Mouse (Mus musculus): ENCODE measurements around the gene Myocos. TPM values are rescaled to one million over a fixed set of nuclear protein-coding genes. Genes with fewer than 3 reads are reported as not detected.

Gene Myocos
- not detected for polyA plus RNA-seq (2017; shearing (Covaris generic))

GRCm38 (mm10) chr1:162658119-162658518 is at the start of gene Myocos:
Gene Myocos, minus strand, starts transcription at chr1:162658219.

DNA sequence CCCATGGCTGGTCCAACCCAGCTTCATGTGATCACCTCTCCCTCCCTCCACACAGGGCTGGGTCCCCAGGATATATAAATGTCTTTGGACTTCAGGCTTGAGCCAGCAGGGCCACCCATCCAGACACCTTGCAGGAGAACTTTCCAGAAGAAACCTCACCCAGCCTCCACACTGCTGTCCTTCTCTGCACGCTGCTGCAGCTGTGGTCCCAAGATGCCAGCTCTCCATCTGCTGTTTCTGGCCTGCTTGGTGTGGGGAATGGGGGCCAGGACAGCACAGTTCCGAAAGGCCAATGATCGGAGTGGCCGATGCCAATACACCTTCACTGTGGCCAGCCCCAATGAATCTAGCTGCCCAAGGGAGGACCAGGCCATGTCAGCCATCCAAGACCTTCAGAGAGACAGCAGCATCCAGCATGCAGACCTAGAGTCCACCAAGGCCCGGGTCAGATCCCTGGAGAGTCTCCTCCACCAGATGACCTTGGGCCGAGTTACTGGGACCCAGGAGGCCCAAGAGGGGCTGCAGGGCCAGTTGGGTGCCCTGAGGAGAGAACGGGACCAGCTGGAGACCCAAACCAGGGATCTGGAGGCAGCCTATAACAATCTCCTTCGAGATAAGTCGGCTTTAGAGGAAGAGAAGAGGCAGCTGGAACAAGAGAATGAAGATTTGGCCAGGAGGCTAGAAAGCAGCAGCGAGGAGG is 18.8 kb downstream of the Myocos start, which contains the start of gene Myoc:
Gene Myoc (plus strand): TSS at position 105 of the 700 bp plus-strand sequence.

Other genes starting within 250 kb of the Myocos start
- gene Dnm3, start 180.2 kb downstream of the Myocos start, polyA plus RNA-seq (2017; shearing (Covaris generic)): 0.59 TPM
- 22.5 TPM for gene Mettl13, start 109.7 kb downstream of the Myocos start, polyA plus RNA-seq (2017; shearing (Covaris generic))
- 86.6 TPM for gene Vamp4, start 87.7 kb downstream of the Myocos start, polyA plus RNA-seq (2017; shearing (Covaris generic))
- not detected for gene Myoc, start 19.1 kb downstream of the Myocos start, polyA plus RNA-seq (2017; shearing (Covaris generic))
- gene Prrc2c, start 82.3 kb upstream of the Myocos start, polyA plus RNA-seq (2017; shearing (Covaris generic)): 211 TPM
- gene Fmo4, start 155.8 kb upstream of the Myocos start, polyA plus RNA-seq (2017; shearing (Covaris generic)): not detected
- gene Fmo1, start 208.4 kb upstream of the Myocos start, polyA plus RNA-seq (2017; shearing (Covaris generic)): 0.12 TPM
- not detected for gene Fmo2, start 240.5 kb upstream of the Myocos start, polyA plus RNA-seq (2017; shearing (Covaris generic))

Data from CD4-positive, CD25-positive, alpha-beta regulatory T cell (primary cell).